Mouse (Mus musculus) liver, adult 2 months (tissue): ENCODE data around the gene Rsbn1. TPM values are rescaled to one million over a fixed set of nuclear protein-coding genes. Genes with fewer than 3 reads are reported as not detected.
A peak's percentile ranks its signal among the peaks of the same experiment; 100 is the strongest.

Experiments
- DNase-seq: peaks from one replicate; pipeline ENCODE4 v3.0.0-alpha.2; 2011; ENCODE audit warnings: low read depth, low spot score; ENCODE audit errors: extremely low read depth
- H3K27ac ChIP-seq: fragments of 200-500 bp; replicated peaks from 2 replicates; pipeline ENCODE4 v1.5.1; 2012; ENCODE audit warnings: low read depth, mild to moderate bottlenecking, control low read depth, inconsistent platforms, low read length; ENCODE audit not compliant: insufficient read depth
- H3K27me3 ChIP-seq: fragments of 200-500 bp; 2 replicates; pipeline ENCODE4 v1.6.1; 2012; ENCODE audit warnings: mild to moderate bottlenecking, moderate library complexity, low read length, inconsistent platforms; ENCODE audit not compliant: control insufficient read depth, insufficient read depth
- H3K36me3 ChIP-seq: fragments of 200-500 bp; 2 replicates; pipeline ENCODE4 v1.6.1; 2012; ENCODE audit warnings: low read length, inconsistent platforms; ENCODE audit not compliant: control insufficient read depth, insufficient read depth
- H3K4me1 ChIP-seq: fragments of 200-500 bp; 2 replicates; pipeline ENCODE4 v1.6.1; 2011; ENCODE audit warnings: low read length; ENCODE audit not compliant: control insufficient read depth, insufficient read depth
- H3K4me3 ChIP-seq: fragments of 200-500 bp; 2 replicates; pipeline ENCODE4 v1.5.1; 2011; ENCODE audit warnings: low read depth, mild to moderate bottlenecking, control low read depth, low read length, moderate library complexity; ENCODE audit not compliant: insufficient read depth
- H3K79me2 ChIP-seq: fragments of 200-500 bp; 2 replicates; pipeline ENCODE4 v1.6.1; 2012; ENCODE audit warnings: inconsistent platforms, mild to moderate bottlenecking, low read length, moderate library complexity; ENCODE audit not compliant: control insufficient read depth, insufficient read depth
- H3K9ac ChIP-seq: fragments of 200-500 bp; 2 replicates; pipeline ENCODE4 v1.6.1; 2012; ENCODE audit warnings: low read depth, mild to moderate bottlenecking, control low read depth, inconsistent platforms, low read length
- CTCF ChIP-seq: fragments of 200-500 bp; IDR thresholded peaks from 2 replicates; pipeline ENCODE4 v1.5.1; 2011; ENCODE audit warnings: low read depth, low read length, control low read depth
- POLR2A ChIP-seq: fragments of 200-500 bp; IDR thresholded peaks from 2 replicates; pipeline ENCODE4 v1.6.1; 2011; ENCODE audit warnings: low read length, control low read depth; ENCODE audit not compliant: insufficient read depth; ENCODE audit errors: extremely low read depth
- WGBS: fragments of 180-500 bp; shearing (Covaris S2); methylation state at CpG from one replicate; pipeline ENCODE4 v1.1.7; 2018; 5-methylcytosine and 5-hydroxymethylcytosine counted together
- polyA plus RNA-seq: library from polyadenylated mRNA; depleted of rRNA; stranded (reverse); fragments of >200 nt; gene quantifications from 2 replicates; pipeline ENCODE4 v1.2.3, GENCODE M21; 2012
- total RNA-seq: library from RNA; depleted of rRNA; stranded (reverse); fragments of >200 nt; gene quantifications from 2 replicates; pipeline ENCODE4 v1.2.3, GENCODE M21; 2014

Gene Rsbn1
- total and polyA plus RNA-seq, 2 experiments: 1.1 to 7.1 TPM

- Histone ChIP-seq H3K27me3 (no peaks in the 10 kb centered on the region), H3K9ac (no peak overlapping the region), H3K4me1 (peaks cover 9% of the 10 kb centered on the region), H3K36me3 (no peaks in the 10 kb centered on the region), H3K79me2 (peaks cover 10% of the 10 kb centered on the region; the same call in 1 of the 2 replicates), H3K27ac (no peak overlapping the region), H3K4me3 (no peak overlapping the region)
- WGBS: 85% methylated on average over 1 of the region's 1 CpGs
- peak; percentile 63 for DNase-seq
- TF ChIP-seq CTCF (no peak), POLR2A (no peak)
Observed at GRCm38 (mm10) chr3:103920094-103920493, 6.2 kb downstream of the Rsbn1 start.

DNA sequence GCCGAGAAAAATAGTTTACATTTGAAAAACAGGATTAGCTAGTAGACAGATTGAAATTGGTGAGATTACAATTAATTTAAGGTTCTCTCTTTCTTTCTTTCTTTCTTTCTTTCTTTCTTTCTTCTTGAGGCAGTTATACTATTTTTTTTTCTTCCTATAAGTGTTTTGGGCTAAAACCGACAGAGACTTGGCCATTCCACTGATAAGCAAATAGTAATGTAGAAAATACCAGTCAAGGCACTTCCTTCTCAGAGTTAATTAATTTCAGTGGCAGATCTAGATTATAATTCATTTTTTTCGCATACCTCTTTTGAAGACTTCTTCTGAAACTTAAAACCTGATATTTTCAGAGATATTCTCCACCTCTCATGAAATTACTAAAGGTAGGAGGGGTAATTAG is 11.4 kb downstream of the Rsbn1 start:
- Histone ChIP-seq H3K27ac (no peak overlapping the region), H3K36me3 (peaks cover 11% of the 10 kb centered on the region), H3K27me3 (no peaks in the 10 kb centered on the region), H3K79me2 (peaks cover 17% of the 10 kb centered on the region; the same call in 1 of the 2 replicates), H3K9ac (no peak overlapping the region), H3K4me1 (peaks cover 2% of the 10 kb centered on the region; the same call in 1 of the 2 replicates), H3K4me3 (no peak overlapping the region)
- 68% methylated on average over 3 of the region's 3 CpGs for WGBS
- no peak for DNase-seq
- no peak for TF ChIP-seq CTCF
- TF ChIP-seq POLR2A: no peak

DNA sequence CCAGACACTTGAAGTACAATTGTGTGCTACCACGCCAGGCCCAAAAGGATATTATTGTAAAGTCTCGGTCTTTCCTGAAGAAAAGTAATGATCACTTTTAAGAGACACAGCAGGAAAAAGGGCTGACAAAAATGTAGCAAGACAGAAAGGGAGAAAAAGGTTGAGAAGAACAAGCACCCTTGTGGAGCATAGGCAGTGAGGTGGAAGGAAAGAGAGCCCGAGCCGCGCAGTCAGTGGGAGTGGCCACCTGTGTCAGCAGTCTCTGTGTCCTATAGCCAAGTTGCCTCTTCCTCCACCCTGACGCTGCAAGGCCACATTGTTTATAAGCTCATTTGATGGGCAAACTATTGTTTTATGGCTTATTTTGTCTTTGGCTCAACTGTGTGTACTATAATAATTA is 13.6 kb downstream of the Rsbn1 start:
- DNase-seq: no peak
- Histone ChIP-seq H3K36me3 (peaks cover 15% of the 10 kb centered on the region), H3K4me3 (no peak overlapping the region), H3K79me2 (peaks cover 22% of the 10 kb centered on the region), H3K9ac (no peak overlapping the region), H3K4me1 (peaks cover 2% of the 10 kb centered on the region; the same call in 1 of the 2 replicates), H3K27me3 (no peaks in the 10 kb centered on the region), H3K27ac (no peak overlapping the region)
- 74% methylated on average over 6 of the region's 6 CpGs for WGBS
- no peak for TF ChIP-seq CTCF
- TF ChIP-seq POLR2A: no peak

DNA sequence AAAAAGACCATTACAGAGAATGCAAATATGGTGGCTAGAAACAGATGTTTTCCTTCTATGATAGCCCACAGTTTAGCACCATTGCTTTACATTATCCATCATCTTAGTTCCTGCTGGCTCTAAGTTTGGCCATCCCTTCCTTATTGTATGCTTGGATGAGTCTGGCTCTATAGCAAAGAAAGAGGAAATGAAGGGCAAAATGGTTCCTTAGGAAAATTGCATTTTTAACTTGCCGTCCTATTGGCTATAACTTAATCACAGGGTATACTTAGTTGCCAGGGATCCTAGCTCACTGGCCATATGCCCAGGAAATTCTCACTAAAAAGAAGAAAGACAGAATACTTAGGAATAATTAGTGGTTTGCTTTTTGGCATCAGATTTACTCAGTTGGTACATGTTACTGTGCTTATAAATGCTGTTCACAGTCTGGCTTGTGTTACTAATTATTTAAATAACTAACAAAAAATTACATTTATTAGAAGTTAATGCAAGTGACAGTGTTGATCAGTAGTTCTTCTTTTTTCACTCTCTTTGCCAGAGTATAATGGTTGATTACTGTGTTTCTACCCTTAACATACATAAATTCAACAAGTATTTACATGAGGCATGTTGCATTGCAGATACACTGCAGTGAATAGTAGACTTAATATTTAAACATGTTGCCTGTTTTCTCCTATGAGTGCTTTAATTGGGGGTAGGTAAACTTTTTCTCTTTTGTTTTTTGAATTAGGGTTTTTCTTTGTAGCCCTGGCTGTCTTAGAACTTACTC is 31.1 kb downstream of the Rsbn1 start:
- Histone ChIP-seq H3K27me3 (no peaks in the 10 kb centered on the region), H3K79me2 (peaks cover 12% of the 10 kb centered on the region; the same call in 1 of the 2 replicates), H3K4me3 (no peak overlapping the region), H3K27ac (no peak overlapping the region), H3K4me1 (no peaks in the 10 kb centered on the region), H3K36me3 (peaks cover 2% of the 10 kb centered on the region), H3K9ac (no peak overlapping the region)
- TF ChIP-seq POLR2A: no peak
- TF ChIP-seq CTCF: no peak
- WGBS: 85% methylated on average over 1 of the region's 1 CpGs
- no peak for DNase-seq

- 90% methylated on average over 7 of the region's 7 CpGs for WGBS
Observed at GRCm38 (mm10) chr3:103948666-103949065, 34.7 kb downstream of the Rsbn1 start.

GRCm38 (mm10) chr3:103960622-103961021 is 46.7 kb downstream of the Rsbn1 start:
- Histone ChIP-seq H3K27ac (no peak overlapping the region), H3K4me3 (no peak overlapping the region), H3K79me2 (no peaks in the 10 kb centered on the region), H3K36me3 (peaks cover 43% of the 10 kb centered on the region), H3K9ac (no peak overlapping the region), H3K27me3 (no peaks in the 10 kb centered on the region), H3K4me1 (no peaks in the 10 kb centered on the region)
- TF ChIP-seq POLR2A (no peak), CTCF (no peak)
- DNase-seq: no peak
- WGBS: 75% methylated on average over 3 of the region's 3 CpGs

More at GRCm38 (mm10) chr3:103948666-103949065, 34.7 kb downstream of the Rsbn1 start:
- H3K4me1 ChIP-seq: no peaks in the 10 kb centered on the region
- DNase-seq: no peak
- TF ChIP-seq POLR2A (no peak), CTCF (no peak)
- no peak overlapping the region for H3K9ac ChIP-seq
- H3K79me2 ChIP-seq: peaks cover 9% of the 10 kb centered on the region; the same call in 1 of the 2 replicates
- no peak overlapping the region for H3K4me3 ChIP-seq
- H3K27me3 ChIP-seq: no peaks in the 10 kb centered on the region
- H3K27ac ChIP-seq: no peak overlapping the region
- H3K36me3 ChIP-seq: no peaks in the 10 kb centered on the region; the same call in 1 of the 2 replicates
